Mouse (Mus musculus) C2C12 (cell line): ENCODE measurements around the gene Spata13. TPM values are rescaled to one million over a fixed set of nuclear protein-coding genes. Genes with fewer than 3 reads are reported as not detected.

ENCODE experiments used
- H3K27me3 ChIP-seq: one replicate; pipeline ENCODE4 v1.6.1; 2011; ENCODE audit not compliant: control insufficient read depth, insufficient read depth, insufficient read length
- H3K36me3 ChIP-seq: one replicate; pipeline ENCODE4 v1.6.1; 2011; ENCODE audit not compliant: control insufficient read depth, insufficient read depth
- H3K4me3 ChIP-seq: one replicate; pipeline ENCODE4 v1.5.1; 2011; ENCODE audit warnings: mild to moderate bottlenecking, control low read depth; ENCODE audit not compliant: poor library complexity, insufficient read depth, severe bottlenecking
- H3K79me2 ChIP-seq: one replicate; pipeline ENCODE4 v1.6.1; 2011; ENCODE audit not compliant: control insufficient read depth, insufficient read depth
- H3K79me3 ChIP-seq: one replicate; pipeline ENCODE4 v1.6.1; 2011; ENCODE audit warnings: low read depth, control low read depth
- H3ac ChIP-seq: one replicate; pipeline ENCODE3; 2011; ENCODE audit warnings: low read depth; ENCODE audit not compliant: control insufficient read depth, insufficient read length
- CEBPB ChIP-seq: IDR thresholded peaks from one replicate; pipeline ENCODE4 v1.6.1; 2011; ENCODE audit warnings: low read depth, mild to moderate bottlenecking, control low read depth, moderate library complexity
- CTCF ChIP-seq: IDR thresholded peaks from one replicate; pipeline ENCODE4 v1.5.1; 2011; ENCODE audit not compliant: control insufficient read depth, insufficient read depth, insufficient read length
- FOSL1 ChIP-seq: IDR thresholded peaks from one replicate; pipeline ENCODE4 v1.8.0; 2011; ENCODE audit warnings: mild to moderate bottlenecking, low read length; ENCODE audit not compliant: poor library complexity, insufficient read depth, severe bottlenecking
- MAX ChIP-seq: IDR thresholded peaks from one replicate; pipeline ENCODE4 v1.6.1; 2011; ENCODE audit warnings: mild to moderate bottlenecking, control low read depth
- MYOD1 ChIP-seq: IDR thresholded peaks from one replicate; pipeline ENCODE4 v1.6.1; 2011; ENCODE audit warnings: low read depth; ENCODE audit not compliant: control insufficient read depth, insufficient read length
- MYOG ChIP-seq: IDR thresholded peaks from one replicate; pipeline ENCODE4 v1.6.1; 2011; ENCODE audit not compliant: control insufficient read depth, insufficient read length; ENCODE audit errors: extremely low read depth
- USF1 ChIP-seq: IDR thresholded peaks from one replicate; pipeline ENCODE4 v1.6.1; 2011; ENCODE audit warnings: low read depth, mild to moderate bottlenecking, control low read depth, moderate library complexity
- polyA plus RNA-seq: library from polyadenylated mRNA; unstranded; fragments of >200 nt; fragmentation: generic; extraction: Trizol; gene quantifications from one replicate; pipeline ENCODE4 v1.2.1, GENCODE M21; 2012; ENCODE audit warnings: missing spikeins

The Spata13 gene
- polyA plus RNA-seq, 1 experiment = 0.40 TPM

- no peak for TF ChIP-seq MYOG
- no peak for TF ChIP-seq FOSL1
- no peak for TF ChIP-seq MYOD1
- no peak for TF ChIP-seq CEBPB
- no peak for TF ChIP-seq CTCF
- TF ChIP-seq MAX = no peak
- TF ChIP-seq USF1 = no peak
- no peaks in the 10 kb centered on the region for H3K36me3 ChIP-seq
- no peak overlapping the region for H3ac ChIP-seq
Measured at GRCm38 (mm10) chr14:60612671-60613070, 21.1 kb upstream of the Spata13 start.

GRCm38 (mm10) chr14:60621076-60621475, 12.7 kb upstream of the Spata13 start:
- Histone ChIP-seq H3K36me3 (no peaks in the 10 kb centered on the region), H3K4me3 (no peak overlapping the region), H3ac (no peak overlapping the region), H3K27me3 (peaks cover 3% of the 10 kb centered on the region), H3K79me2 (no peaks in the 10 kb centered on the region), H3K79me3 (no peaks in the 10 kb centered on the region)
- TF ChIP-seq USF1 = no peak
- peak; percentile 16 for TF ChIP-seq MAX
- no peak for TF ChIP-seq MYOD1

More at GRCm38 (mm10) chr14:60612671-60613070, 21.1 kb upstream of the Spata13 start:
- Histone ChIP-seq H3K79me2 (no peaks in the 10 kb centered on the region), H3K4me3 (no peak overlapping the region), H3K27me3 (no peaks in the 10 kb centered on the region), H3K79me3 (no peaks in the 10 kb centered on the region)

- Histone ChIP-seq H3K79me3 (no peaks in the 10 kb centered on the region), H3K4me3 (no peak overlapping the region), H3K27me3 (peaks cover 19% of the 10 kb centered on the region), H3K36me3 (no peaks in the 10 kb centered on the region), H3K79me2 (no peaks in the 10 kb centered on the region), H3ac (no peak overlapping the region)
- no peak for TF ChIP-seq CEBPB
Measured at GRCm38 (mm10) chr14:60625486-60625885, 8.3 kb upstream of the Spata13 start.

- peaks cover 23% of the 10 kb centered on the region for H3K27me3 ChIP-seq
- TF ChIP-seq USF1 = no peak
- TF ChIP-seq FOSL1 = no peak
- no peak for TF ChIP-seq CEBPB
- no peak for TF ChIP-seq MYOG
- TF ChIP-seq CTCF = no peak
- no peak for TF ChIP-seq MYOD1
- no peak for TF ChIP-seq MAX
- no peak overlapping the region for H3K4me3 ChIP-seq
- no peak overlapping the region for H3ac ChIP-seq
- no peaks in the 10 kb centered on the region for H3K79me2 ChIP-seq
- no peaks in the 10 kb centered on the region for H3K36me3 ChIP-seq
- no peaks in the 10 kb centered on the region for H3K79me3 ChIP-seq
Measured at GRCm38 (mm10) chr14:60629887-60630460, 3.8 kb upstream of the Spata13 start.

GRCm38 (mm10) chr14:60630981-60631380, 2.8 kb upstream of the Spata13 start:
- H3K27me3 ChIP-seq = peaks cover 22% of the 10 kb centered on the region
- no peaks in the 10 kb centered on the region for H3K36me3 ChIP-seq

GRCm38 (mm10) chr14:60634877-60635771, 1.3 kb downstream of the Spata13 start:
- peaks cover 19% of the 10 kb centered on the region for H3K27me3 ChIP-seq
- no peak overlapping the region for H3ac ChIP-seq
- H3K4me3 ChIP-seq = peak overlapping the region; percentile 14
- no peaks in the 10 kb centered on the region for H3K36me3 ChIP-seq
- no peak for TF ChIP-seq MAX
- no peak for TF ChIP-seq USF1
- TF ChIP-seq MYOD1 = no peak
- TF ChIP-seq CEBPB = no peak
- TF ChIP-seq MYOG = no peak
- no peak for TF ChIP-seq FOSL1
- no peak for TF ChIP-seq CTCF
- H3K79me2 ChIP-seq = no peaks in the 10 kb centered on the region
- H3K79me3 ChIP-seq = no peaks in the 10 kb centered on the region

More at GRCm38 (mm10) chr14:60630981-60631380, 2.8 kb upstream of the Spata13 start:
- Histone ChIP-seq H3ac (no peak overlapping the region), H3K4me3 (no peak overlapping the region), H3K79me2 (no peaks in the 10 kb centered on the region), H3K79me3 (no peaks in the 10 kb centered on the region)
- no peak for TF ChIP-seq MAX
- no peak for TF ChIP-seq MYOG
- TF ChIP-seq CTCF = no peak
- no peak for TF ChIP-seq FOSL1
- no peak for TF ChIP-seq CEBPB
- TF ChIP-seq USF1 = no peak
